Mouse (Mus musculus) bone marrow macrophage, adult 2 months (primary cell): ENCODE data around the gene Cacna1i. TPM values are rescaled to one million over a fixed set of nuclear protein-coding genes. Genes with fewer than 3 reads are reported as not detected.

Experiments
- H3K27ac ChIP-seq: 2 replicates; pipeline ENCODE4 v1.5.1; 2012; ENCODE audit warnings: low read depth, low read length; ENCODE audit not compliant: insufficient read depth
- H3K4me1 ChIP-seq: 2 replicates; pipeline ENCODE4 v1.6.1; 2012; ENCODE audit warnings: low read length; ENCODE audit not compliant: control insufficient read depth, insufficient read depth
- H3K4me3 ChIP-seq: 2 replicates; pipeline ENCODE4 v1.5.1; 2012; ENCODE audit warnings: mild to moderate bottlenecking, low read length, moderate library complexity; ENCODE audit not compliant: insufficient read depth
- CTCF ChIP-seq: IDR thresholded peaks from 2 replicates; pipeline ENCODE4 v1.5.1; 2012; ENCODE audit warnings: low read depth, mild to moderate bottlenecking, low read length, moderate library complexity
- POLR2A ChIP-seq: IDR thresholded peaks from 2 replicates; pipeline ENCODE4 v1.6.1; 2012; ENCODE audit warnings: mild to moderate bottlenecking, low read depth, low read length, borderline replicate concordance
- polyA plus RNA-seq: library from polyadenylated mRNA; stranded (reverse); fragments of >200 nt; gene quantifications from 2 replicates; pipeline ENCODE4 v1.2.4, GENCODE M21; 2012; ENCODE audit not compliant: missing spikeins, insufficient read depth, insufficient read length

The Cacna1i gene
- polyA plus RNA-seq, 1 experiment: not detected

DNA sequence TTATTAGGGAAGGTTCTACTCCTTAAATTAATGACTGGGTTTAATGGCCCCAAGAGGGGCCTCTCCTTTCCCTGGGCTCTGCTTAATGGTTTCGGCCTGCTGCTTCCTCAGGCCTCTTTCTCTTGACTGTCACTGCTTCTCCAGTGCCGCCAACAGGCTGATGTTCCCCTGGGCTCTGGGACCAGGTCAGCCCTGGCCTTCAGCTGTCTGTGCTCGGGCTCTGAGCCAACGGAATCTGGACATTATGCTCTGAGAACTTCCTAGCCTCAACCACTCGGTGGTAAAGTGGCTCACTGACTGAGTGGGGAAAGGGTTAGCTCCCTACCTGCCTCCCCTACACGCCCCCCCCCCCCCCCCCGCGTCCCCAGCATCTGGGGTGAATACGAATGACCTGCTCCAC lies 130.0 kb downstream of the Cacna1i start:
- TF ChIP-seq CTCF (no peak), POLR2A (no peak)
- H3K4me3 ChIP-seq: no peak overlapping the region
- H3K4me1 ChIP-seq: peaks cover 4% of the 10 kb centered on the region; the same call in 1 of the 2 replicates
- H3K27ac ChIP-seq: no peak overlapping the region

- no peak overlapping the region for H3K27ac ChIP-seq
- H3K4me3 ChIP-seq: no peak overlapping the region
- peaks cover 4% of the 10 kb centered on the region; the same call in 1 of the 2 replicates for H3K4me1 ChIP-seq
- TF ChIP-seq POLR2A (no peak), CTCF (no peak)
Observed at GRCm38 (mm10) chr15:80418146-80418545, 131.1 kb downstream of the Cacna1i start.

DNA sequence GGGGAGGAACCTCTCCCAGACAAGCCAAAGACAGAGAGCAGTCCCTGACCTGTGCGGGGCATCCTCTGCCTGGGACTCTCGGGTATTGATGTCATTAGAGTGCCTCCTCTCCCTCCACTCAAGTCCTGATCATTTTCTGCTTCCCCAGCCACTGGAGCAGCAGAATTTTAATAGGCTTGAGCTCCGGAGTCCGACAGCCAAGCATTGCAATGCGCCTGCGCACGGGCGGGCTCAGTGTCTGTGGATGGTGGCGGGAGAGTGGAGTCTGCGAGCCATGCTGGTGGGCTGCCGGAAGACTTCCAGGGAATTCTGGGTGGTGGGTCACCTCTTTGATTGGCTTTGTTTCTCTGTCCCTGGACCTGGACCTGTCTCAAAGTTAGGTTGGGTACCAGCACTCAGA lies 143.3 kb downstream of the Cacna1i start:
- no peak for TF ChIP-seq CTCF
- no peak for TF ChIP-seq POLR2A
- no peaks in the 10 kb centered on the region for H3K4me1 ChIP-seq
- no peak overlapping the region for H3K27ac ChIP-seq
- H3K4me3 ChIP-seq: no peak overlapping the region

DNA sequence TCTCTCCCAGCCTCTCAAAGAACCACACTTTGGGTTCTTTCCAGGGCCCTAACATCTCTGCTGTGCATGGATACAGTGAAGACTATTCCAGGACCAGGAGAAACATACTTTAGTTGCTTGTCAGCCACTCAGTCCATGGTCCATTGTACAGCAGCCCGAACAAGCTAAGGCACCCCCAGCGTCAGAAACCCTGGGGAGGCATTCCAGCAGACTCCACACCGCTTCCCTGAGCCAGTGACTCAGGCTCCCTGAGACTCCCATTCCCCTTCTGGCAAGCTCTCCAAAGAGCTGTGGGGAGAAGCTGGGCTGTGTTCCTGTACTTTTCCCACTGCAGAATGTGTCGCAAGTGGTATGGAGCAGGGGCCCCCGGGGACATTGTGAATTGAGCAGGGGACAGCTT lies 149.9 kb downstream of the Cacna1i start:
- TF ChIP-seq POLR2A (no peak), CTCF (no peak)
- Histone ChIP-seq H3K4me3 (no peak overlapping the region), H3K4me1 (no peaks in the 10 kb centered on the region), H3K27ac (no peak overlapping the region)

GRCm38 (mm10) chr15:80437996-80438395 lies 151.0 kb downstream of the Cacna1i start:
- H3K27ac ChIP-seq: no peak overlapping the region
- TF ChIP-seq CTCF: no peak
- no peak for TF ChIP-seq POLR2A
- H3K4me3 ChIP-seq: no peak overlapping the region
- H3K4me1 ChIP-seq: no peaks in the 10 kb centered on the region

DNA sequence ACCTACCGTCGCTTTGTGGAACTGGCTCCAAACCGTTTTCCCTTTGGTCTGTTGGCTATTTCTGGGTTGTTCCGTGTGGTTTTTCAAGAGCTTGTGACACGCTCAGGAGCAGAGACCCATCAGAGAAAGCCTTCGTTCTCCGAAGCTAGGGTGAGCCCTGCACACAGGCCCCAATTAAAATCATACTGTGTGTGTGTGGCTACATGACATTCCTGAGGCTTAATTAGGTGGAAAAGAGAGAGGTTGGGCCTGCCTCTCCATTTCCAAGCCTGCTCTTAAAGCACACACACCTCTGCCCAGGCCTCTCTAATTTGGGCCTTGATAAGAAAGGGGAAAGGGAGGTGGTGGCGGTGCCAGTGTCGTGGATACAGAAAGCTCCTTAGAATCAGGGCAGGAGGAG lies 151.4 kb downstream of the Cacna1i start:
- no peak overlapping the region for H3K4me3 ChIP-seq
- no peak overlapping the region for H3K27ac ChIP-seq
- H3K4me1 ChIP-seq: no peaks in the 10 kb centered on the region
- no peak for TF ChIP-seq POLR2A
- no peak for TF ChIP-seq CTCF

DNA sequence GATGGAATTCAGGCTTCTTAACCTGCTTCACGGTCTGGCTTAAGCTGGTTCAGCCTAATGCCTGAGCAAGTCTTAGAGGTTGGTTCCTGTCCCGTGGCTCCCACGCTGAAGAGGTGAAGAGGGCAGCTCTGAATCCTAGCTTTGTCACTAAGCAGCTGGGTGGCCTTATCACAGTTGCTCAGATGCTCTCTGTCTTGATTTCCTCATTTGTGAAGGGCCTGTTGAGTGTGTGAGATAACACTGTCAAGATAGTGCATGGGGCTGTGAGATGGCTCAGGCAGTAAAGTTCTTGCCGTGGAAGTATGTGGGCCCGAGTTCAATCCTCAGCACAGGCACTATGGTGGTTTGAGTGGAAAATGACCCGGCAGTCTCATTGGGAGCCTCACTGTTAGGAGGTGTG lies 153.2 kb downstream of the Cacna1i start:
- Histone ChIP-seq H3K4me3 (no peak overlapping the region), H3K27ac (no peak overlapping the region), H3K4me1 (peaks cover 6% of the 10 kb centered on the region)
- TF ChIP-seq CTCF (no peak), POLR2A (no peak)

- no peak overlapping the region for H3K4me3 ChIP-seq
- TF ChIP-seq CTCF (no peak), POLR2A (no peak)
- no peak overlapping the region for H3K27ac ChIP-seq
- H3K4me1 ChIP-seq: peaks cover 6% of the 10 kb centered on the region
Observed at GRCm38 (mm10) chr15:80445956-80446687, 159.1 kb downstream of the Cacna1i start.

Other genes with a start within 250 kb of the Cacna1i start
- gene Syngr1, start 195.9 kb upstream of the Cacna1i start, polyA plus RNA-seq: 95.0 and 111 TPM in 2 replicates
- gene Rpl3, start 195.4 kb upstream of the Cacna1i start, polyA plus RNA-seq: 928 and 957 TPM in 2 replicates
- 18.3 and 19.2 TPM in 2 replicates for gene Tab1, start 154.1 kb upstream of the Cacna1i start, polyA plus RNA-seq
- not detected in 2 replicates for gene Mgat3, start 113.5 kb upstream of the Cacna1i start, polyA plus RNA-seq
- gene Mief1, start 53.2 kb upstream of the Cacna1i start, polyA plus RNA-seq: 19.7 and 22.2 TPM in 2 replicates
- not detected in 2 replicates for gene AC140267.1, start 51.4 kb upstream of the Cacna1i start, polyA plus RNA-seq
- 122 and 133 TPM in 2 replicates for gene Atf4, start 32.1 kb upstream of the Cacna1i start, polyA plus RNA-seq
- gene Rps19bp1, start 22.9 kb upstream of the Cacna1i start, polyA plus RNA-seq: 18.6 and 26.0 TPM in 2 replicates